Comparison of ENCODE assay signal across 22 mouse cellular contexts in genomic region chr11:71299479-71299878, GRCm38 (mm10).
A peak's percentile ranks its signal among the peaks of the same experiment; 100 is the strongest.
DNase-seq lines count a peak whose midpoint lies in the region; ATAC-seq and TF ChIP-seq lines count a peak whose summit lies in the region.
"Had no signal": no experiment of that assay in that cellular context is flagged by ENCODE, and none has a peak within 500 bp of the region (broad histone marks: within the 10 kb centered on the region; RNA-seq: fewer than 3 reads in every experiment).

No protein-coding gene starts in this region.

- ATAC-seq in embryonic facial prominence, embryonic 14.5 days (ENCODE audit: low read depth), result no peak
- ATAC-seq: activated CD4-positive, CD25-positive, alpha-beta regulatory T cell, adult 4 months; CD4-positive, CD25-positive, alpha-beta regulatory T cell, adult 4 months; Patski had no signal

- no peaks in the 10 kb centered on the region for H3K36me3 ChIP-seq in embryonic facial prominence, embryonic 14.5 days (ENCODE audit: control insufficient read depth, insufficient read depth, low read length)
- H3K36me3 ChIP-seq in embryonic facial prominence, embryonic 10.5 days (replicated peaks), result no peaks in the 10 kb centered on the region
- H3K36me3 ChIP-seq in kidney, adult 2 months (ENCODE audit: control insufficient read depth, insufficient read depth, low read length), result no peaks in the 10 kb centered on the region
- H3K36me3 ChIP-seq: G1E had no signal

- DNase-seq in embryonic facial prominence, embryonic 14.5 days (ENCODE audit: low spot score), result peak; percentile 12
- DNase-seq in embryonic facial prominence, embryonic 10.5 days (ENCODE audit: low spot score), result no peak
- peak; percentile 10 for DNase-seq in urinary bladder, postnatal 14 days (ENCODE audit: low spot score)
- no peak for DNase-seq in urinary bladder, postnatal 25 days (ENCODE audit: low spot score)
- DNase-seq in fat pad, adult 2 months (ENCODE audit: extremely low read depth, low read depth, low spot score), result peak; percentile 63
- peak; percentile 63 for DNase-seq in gonadal fat pad, adult 2 months (ENCODE audit: low read depth)
- DNase-seq in lung, postnatal 25 days (ENCODE audit: low spot score), result no peak
- no peak for DNase-seq in kidney, adult 2 months
- DNase-seq: adrenal gland, adult 2 months; adrenal gland, adult 8-10 months; adrenal gland, postnatal 10 days; adrenal gland, postnatal 14 days; adrenal gland, postnatal 25 days; adrenal gland, postnatal 36 days; B cell, adult 2 months; cerebellum, adult 11 months; cerebellum, adult 11-12 months had no signal

- H3K4me3 ChIP-seq in embryonic facial prominence, embryonic 14.5 days (ENCODE audit: low read depth, low read length), result no peak overlapping the region
- no peak overlapping the region for H3K4me3 ChIP-seq in embryonic facial prominence, embryonic 10.5 days
- H3K4me3 ChIP-seq in kidney, adult 2 months (ENCODE audit: insufficient read depth, low read depth, low read length), result no peak overlapping the region

- no peak for TF ChIP-seq CTCF in kidney, adult 2 months (conservative IDR thresholded peaks at IDR 0.05; ENCODE audit: insufficient read depth, insufficient read length, low read depth, low read length)

- no peak overlapping the region for H3K4me2 ChIP-seq in embryonic facial prominence, embryonic 14.5 days (ENCODE audit: low read depth, low read length)

- no peaks in the 10 kb centered on the region for H3K4me1 ChIP-seq in embryonic facial prominence, embryonic 14.5 days (ENCODE audit: control insufficient read depth, insufficient read depth, low read length)
- no peaks in the 10 kb centered on the region for H3K4me1 ChIP-seq in embryonic facial prominence, embryonic 10.5 days
- no peaks in the 10 kb centered on the region for H3K4me1 ChIP-seq in kidney, adult 2 months (ENCODE audit: control insufficient read depth, insufficient read depth, low read length)

- no peak overlapping the region for H3K9ac ChIP-seq in embryonic facial prominence, embryonic 14.5 days (ENCODE audit: low read depth, low read length)

- H3K27ac ChIP-seq in embryonic facial prominence, embryonic 14.5 days (replicated peaks; ENCODE audit: low read depth, low read length), result no peak overlapping the region
- H3K27ac ChIP-seq in embryonic facial prominence, embryonic 10.5 days (replicated peaks), result no peak overlapping the region
- no peak overlapping the region for H3K27ac ChIP-seq in kidney, adult 2 months (ENCODE audit: insufficient read depth, low read depth, low read length)

- 0 out of 2 replicates have a peak, but pooled peaks cover 4% of the 10 kb centered on the region for H3K9me3 ChIP-seq in embryonic facial prominence, embryonic 14.5 days (ENCODE audit: control insufficient read depth, low read length)
- H3K9me3 ChIP-seq in embryonic facial prominence, embryonic 10.5 days, result no peaks in the 10 kb centered on the region
- H3K9me3 ChIP-seq: G1E had no signal

- no peaks in the 10 kb centered on the region for H3K27me3 ChIP-seq in embryonic facial prominence, embryonic 14.5 days (replicated peaks; ENCODE audit: control insufficient read depth, insufficient read depth, low read length)
- no peaks in the 10 kb centered on the region for H3K27me3 ChIP-seq in embryonic facial prominence, embryonic 10.5 days (replicated peaks; ENCODE audit: low read depth, poor library complexity, severe bottlenecking)
- H3K27me3 ChIP-seq in kidney, adult 2 months (replicated peaks; ENCODE audit: control insufficient read depth, insufficient read depth, low read length), result no peaks in the 10 kb centered on the region
- H3K27me3 ChIP-seq: CH12.LX, Patski had no signal

- TF ChIP-seq POLR2A in kidney, adult 2 months (IDR thresholded peaks at IDR 0.05; ENCODE audit: low read depth, low read length), result no peak

- WGBS in embryonic facial prominence, embryonic 14.5 days, result 70% methylated on average over 1 of the region's 1 CpGs
- WGBS in embryonic facial prominence, embryonic 10.5 days, result 82% methylated on average over 1 of the region's 1 CpGs
- 84% methylated on average over 1 of the region's 1 CpGs for WGBS in kidney, adult 2 months

Comparison
In these comparisons a context has a peak if more than half of its experiments do, and no peak if none do; other contexts are left out.
1. DNase-seq: peak in embryonic facial prominence, embryonic 14.5 days (single experiment), urinary bladder, postnatal 14 days (single experiment), fat pad, adult 2 months (single experiment) and gonadal fat pad, adult 2 months (single experiment); none in embryonic facial prominence, embryonic 10.5 days (single experiment), urinary bladder, postnatal 25 days (single experiment), lung, postnatal 25 days (single experiment) and kidney, adult 2 months (single experiment).